Mouse (Mus musculus) G1E (cell line): ENCODE data around the gene Slco6d1.

Experiments
- CTCF ChIP-seq: IDR thresholded peaks from 2 replicates; pipeline ENCODE4 v1.5.1; 2012; ENCODE audit warnings: low read depth, low read length, inconsistent platforms, mixed read lengths
- TAL1 ChIP-seq: conservative IDR thresholded peaks from 2 replicates; pipeline ENCODE4 v1.6.1; 2012; ENCODE audit warnings: low read depth, low read length, inconsistent platforms, mixed read lengths

GRCm38 (mm10) chr1:98523537-98523936 is 102.6 kb downstream of the Slco6d1 start:
- TF ChIP-seq CTCF (no peak), TAL1 (no peak)
